Mouse (Mus musculus) spleen, postnatal 14 days (tissue): Measurements from ENCODE around the gene Olfr323.

Source experiments
- DNase-seq, 2 experiments: peaks; one replicate each; pipeline ENCODE4 v3.0.0; 2021 to 2022; ENCODE audit warnings: low spot score in 2 of 2

Olfr323 gene

GRCm38 (mm10) chr11:58602800-58603560, 27.3 kb downstream of the Olfr323 start:
- no peak for DNase-seq

- no peak for DNase-seq
Observed at GRCm38 (mm10) chr11:58602062-58602461, 28.2 kb downstream of the Olfr323 start.

GRCm38 (mm10) chr11:58597837-58598236, 32.5 kb downstream of the Olfr323 start:
- DNase-seq = no peak

- DNase-seq = no peak
Observed at GRCm38 (mm10) chr11:58594814-58595213, 35.5 kb downstream of the Olfr323 start, which contains the start of gene Olfr324. Olfr324 (plus strand) TSS chr11:58595114.

GRCm38 (mm10) chr11:58588620-58589250, 41.6 kb downstream of the Olfr323 start:
- DNase-seq = no peak

GRCm38 (mm10) chr11:58587898-58588348, 42.4 kb downstream of the Olfr323 start:
- DNase-seq = peak; percentile 46 to 63

- no peak for DNase-seq
Observed at GRCm38 (mm10) chr11:58578636-58579035, 51.7 kb downstream of the Olfr323 start.

- no peak for DNase-seq
Observed at GRCm38 (mm10) chr11:58577430-58577829, 52.9 kb downstream of the Olfr323 start, which contains the start of gene Olfr325. Olfr325 (plus strand) TSS chr11:58577730.
